22 mouse cellular contexts compared by ENCODE assay signal in the genomic region with DNA sequence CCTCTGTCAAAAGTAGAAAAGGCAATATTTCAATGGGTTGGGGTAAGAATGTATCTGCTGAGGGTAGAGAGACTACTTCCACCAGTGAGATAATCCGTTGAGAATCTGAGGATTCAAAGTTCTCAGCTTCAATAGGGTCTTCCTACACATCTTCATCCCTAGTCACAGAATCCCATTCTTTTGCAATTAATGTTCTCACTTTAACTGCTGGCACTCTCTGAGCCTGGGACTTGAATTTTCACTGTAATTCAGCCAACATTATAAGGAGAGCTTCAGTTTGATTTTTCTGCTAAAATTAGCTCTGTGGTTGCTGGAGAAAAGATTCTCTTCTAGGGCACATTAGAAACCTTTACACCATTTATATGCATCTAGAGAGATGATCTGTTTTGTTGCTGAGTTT.
DNase-seq lines count a peak whose midpoint lies in the region; ATAC-seq and TF ChIP-seq lines count a peak whose summit lies in the region.
"Had no signal": no experiment of that assay in that cellular context is flagged by ENCODE, and none has a peak within 500 bp of the region (broad histone marks: within the 10 kb centered on the region; RNA-seq: fewer than 3 reads in every experiment).

No protein-coding gene starts in this region.

- no peaks in the 10 kb centered on the region for H3K27me3 ChIP-seq in liver, postnatal 0 days (ENCODE audit: insufficient read depth, low read length)
- H3K27me3 ChIP-seq: CH12.LX, Patski had no signal

- no peak overlapping the region for H3K4me3 ChIP-seq in layer of hippocampus, adult 2 months
- no peak overlapping the region for H3K4me3 ChIP-seq in liver, postnatal 0 days (ENCODE audit: low read depth, low read length)

- H3K27ac ChIP-seq in layer of hippocampus, adult 2 months = no peak overlapping the region
- H3K27ac ChIP-seq in liver, postnatal 0 days (ENCODE audit: low read depth) = no peak overlapping the region

- 68% methylated on average over 1 of the region's 1 CpGs for WGBS in liver, postnatal 0 days (ENCODE audit: insufficient replicate concordance)

- H3K4me2 ChIP-seq in liver, postnatal 0 days (ENCODE audit: low read depth, low read length) = no peak overlapping the region

- no peaks in the 10 kb centered on the region for H3K36me3 ChIP-seq in liver, postnatal 0 days (replicated peaks; ENCODE audit: insufficient read depth, low read length)
- H3K36me3 ChIP-seq: G1E had no signal

- no peak for DNase-seq in frontal cortex, postnatal 25 days (ENCODE audit: low spot score in 2 of 2)
- DNase-seq in brain, adult 2 months (ENCODE audit: low read depth, low spot score) = peak; percentile 54
- peak; percentile 40 for DNase-seq in telencephalon, adult 2 months (ENCODE audit: low read depth, low spot score)
- DNase-seq in layer of hippocampus, adult 2 months (ENCODE audit: low spot score in 2 of 2) = no peak
- DNase-seq in liver, postnatal 0 days = no peak
- DNase-seq: adrenal gland, adult 2 months; adrenal gland, adult 8-10 months; adrenal gland, postnatal 10 days; adrenal gland, postnatal 14 days; adrenal gland, postnatal 25 days; adrenal gland, postnatal 36 days; B cell, adult 2 months; cerebellum, adult 11 months; cerebellum, adult 11-12 months; cerebellum, adult 18-20 months; cerebellum, adult 2 months had no signal

- no peaks in the 10 kb centered on the region for H3K4me1 ChIP-seq in liver, postnatal 0 days (ENCODE audit: insufficient read depth)

- no peak overlapping the region for H3K9ac ChIP-seq in liver, postnatal 0 days (replicated peaks)

- TF ChIP-seq EP300 in liver, postnatal 0 days (IDR thresholded peaks at IDR 0.05; ENCODE audit: low read depth) = no peak

- no peak for TF ChIP-seq CTCF in layer of hippocampus, adult 2 months (conservative IDR thresholded peaks at IDR 0.05)
- TF ChIP-seq CTCF in liver, postnatal 0 days (IDR thresholded peaks at IDR 0.05; ENCODE audit: low read depth) = no peak

- peak; percentile 90 for ATAC-seq in frontal cortex, adult (ENCODE audit: low TSS enrichment)
- ATAC-seq in liver, postnatal 0 days = no peak
- ATAC-seq: activated CD4-positive, CD25-positive, alpha-beta regulatory T cell, adult 4 months; CD4-positive, CD25-positive, alpha-beta regulatory T cell, adult 4 months; Patski had no signal

- no peaks in the 10 kb centered on the region for H3K9me3 ChIP-seq in liver, postnatal 0 days (ENCODE audit: low read length)

Comparison
In these comparisons a context has a peak if more than half of its experiments do, and no peak if none do; other contexts are left out.
1. DNase-seq: peak in brain, adult 2 months (single experiment) and telencephalon, adult 2 months (single experiment); none in frontal cortex, postnatal 25 days (0 of 2), layer of hippocampus, adult 2 months (0 of 2) and liver, postnatal 0 days (single experiment).